Mouse (Mus musculus) heart, adult 2 months (tissue): Measurements from ENCODE around the gene Slc46a3.

Experiments used
- CTCF ChIP-seq: fragments of 200-600 bp; IDR thresholded peaks from 2 replicates; pipeline ENCODE4 v1.8.1; 2022; ENCODE audit warnings: antibody characterized with exemption, mild to moderate bottlenecking, moderate library complexity
- EP300 ChIP-seq: fragments of 200-500 bp; IDR thresholded peaks from 2 replicates; pipeline ENCODE4 v1.6.1; 2011; ENCODE audit warnings: low read depth, low read length, control low read depth; ENCODE audit not compliant: insufficient read depth
- POLR2A ChIP-seq: fragments of 200-500 bp; IDR thresholded peaks from 2 replicates; pipeline ENCODE4 v1.6.1; 2011; ENCODE audit warnings: mild to moderate bottlenecking, low read depth, low read length, control low read depth; ENCODE audit not compliant: insufficient read depth

DNA sequence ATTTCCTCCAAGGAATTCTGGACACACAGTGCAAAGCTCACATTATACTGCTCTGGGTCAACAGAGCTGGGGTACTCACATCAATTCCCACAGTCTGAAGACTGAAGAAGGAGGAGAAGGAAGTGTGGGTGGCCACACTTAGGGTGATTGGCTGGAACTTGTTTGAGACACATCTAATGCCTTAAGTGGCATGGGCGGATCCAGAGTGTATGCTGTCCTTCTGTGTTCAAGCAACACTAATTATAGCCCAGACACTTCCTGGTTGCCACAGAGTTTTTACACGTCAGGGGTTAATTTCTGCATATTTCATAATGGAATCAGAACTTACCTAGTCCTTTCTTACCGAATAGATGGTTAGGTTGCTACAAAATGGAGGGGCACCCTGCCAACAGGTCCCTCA is 49.3 kb downstream of the Slc46a3 start:
- no peak for TF ChIP-seq POLR2A
- TF ChIP-seq CTCF = no peak
- no peak for TF ChIP-seq EP300
